Mouse (Mus musculus) liver, embryonic 16.5 days (tissue): ENCODE measurements around the gene Tspoap1. TPM values are rescaled to one million over a fixed set of nuclear protein-coding genes. Genes with fewer than 3 reads are reported as not detected.
A peak's percentile ranks its signal among the peaks of the same experiment; 100 is the strongest.

Experiments used
- ATAC-seq: fragments of 200-750 bp; cut with Nextera tagmentation; 2 replicates; pipeline ENCODE4 v1.8.0; 2017; ENCODE audit warnings: low read depth, mild to moderate bottlenecking, moderate number of reproducible peaks, moderate library complexity
- H3K27ac ChIP-seq: fragments of 300-500 bp; sonication (generic); 2 replicates; pipeline ENCODE4 v1.5.1; 2014; ENCODE audit warnings: mild to moderate bottlenecking, low read length
- H3K27me3 ChIP-seq: fragments of 300-500 bp; sonication (generic); 2 replicates; pipeline ENCODE4 v1.6.1; 2014; ENCODE audit warnings: low read depth, low read length, mixed read lengths; ENCODE audit not compliant: control insufficient read depth, insufficient read depth
- H3K36me3 ChIP-seq: fragments of 300-500 bp; sonication (generic); 2 replicates; pipeline ENCODE4 v1.6.1; 2014; ENCODE audit warnings: mild to moderate bottlenecking; ENCODE audit not compliant: control insufficient read depth, insufficient read depth
- H3K4me1 ChIP-seq: fragments of 300-500 bp; sonication (generic); 2 replicates; pipeline ENCODE4 v1.6.1; 2014; ENCODE audit warnings: low read depth, low read length, mixed read lengths; ENCODE audit not compliant: control insufficient read depth
- H3K4me2 ChIP-seq: fragments of 300-500 bp; sonication (generic); 2 replicates; pipeline ENCODE4 v1.6.1; 2014; ENCODE audit warnings: low read depth, low read length, mixed read lengths
- H3K4me3 ChIP-seq: fragments of 300-500 bp; sonication (generic); 2 replicates; pipeline ENCODE4 v1.5.1; 2014; ENCODE audit warnings: low read depth, mild to moderate bottlenecking, low read length
- H3K9ac ChIP-seq: fragments of 300-500 bp; sonication (generic); 2 replicates; pipeline ENCODE4 v1.6.1; 2014; ENCODE audit warnings: low read depth, low read length
- H3K9me3 ChIP-seq: fragments of 300-500 bp; sonication (generic); replicated peaks from 2 replicates; pipeline ENCODE4 v1.6.1; 2016; ENCODE audit warnings: low read length; ENCODE audit not compliant: control insufficient read depth
- WGBS: fragments of 180-500 bp; shearing (Covaris S2); extraction: QIAGEN DNeasy Blood & Tissue Kit; methylation state at CpG from one replicate; pipeline ENCODE4 v1.1.7; 2014; ENCODE audit not compliant: insufficient replicate concordance; 5-methylcytosine and 5-hydroxymethylcytosine counted together
- polyA plus RNA-seq: library from polyadenylated mRNA; unstranded; fragments of >200 nt; fragmentation: Nextera tagmentation; extraction: Ambion mirVana; gene quantifications from 2 replicates; pipeline ENCODE4 v1.2.1, GENCODE M21; 2015

Tspoap1 gene
- polyA plus RNA-seq, 1 experiment from 2014 or later: 2.7 TPM

DNA sequence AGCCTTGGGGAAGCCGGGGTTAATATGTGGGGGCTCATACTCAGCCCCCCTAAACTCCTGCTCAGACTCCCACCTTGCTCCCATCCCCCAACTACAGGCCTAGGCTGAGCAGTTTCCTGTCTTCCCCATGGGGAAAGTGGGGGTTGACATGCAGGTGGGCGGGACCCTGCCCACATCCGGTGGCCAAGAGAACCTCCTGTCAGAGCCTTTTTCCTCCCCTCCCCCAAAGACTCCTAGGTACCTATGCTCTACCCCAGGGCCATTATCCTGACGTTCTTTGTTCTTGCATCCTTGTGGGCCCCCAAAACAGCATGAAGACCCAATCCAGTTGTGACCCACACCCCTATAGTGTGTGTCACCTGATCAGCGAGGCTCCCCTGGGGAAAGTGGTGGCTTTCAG is 5.7 kb upstream of the Tspoap1 start:
- H3K27ac ChIP-seq: peak overlapping the region; percentile 99
- H3K27me3 ChIP-seq: no peaks in the 10 kb centered on the region
- H3K4me2 ChIP-seq: peak overlapping the region; percentile 80
- no peak for ATAC-seq
- H3K4me3 ChIP-seq: peak overlapping the region; percentile 75
- H3K4me1 ChIP-seq: peaks cover 63% of the 10 kb centered on the region
- WGBS: 11% methylated on average over 5 of the region's 5 CpGs
- H3K9me3 ChIP-seq: no peaks in the 10 kb centered on the region
- peaks cover 13% of the 10 kb centered on the region for H3K36me3 ChIP-seq
- peak overlapping the region; percentile 89 for H3K9ac ChIP-seq

GRCm38 (mm10) chr11:87755360-87756017 is 4.9 kb upstream of the Tspoap1 start:
- peaks cover 3% of the 10 kb centered on the region for H3K27me3 ChIP-seq
- WGBS: 8% methylated on average over 17 of the region's 17 CpGs
- H3K9ac ChIP-seq: peak overlapping the region; percentile 89
- peak overlapping the region; percentile 80 for H3K4me2 ChIP-seq
- no peaks in the 10 kb centered on the region for H3K9me3 ChIP-seq
- H3K36me3 ChIP-seq: peaks cover 13% of the 10 kb centered on the region
- peaks cover 57% of the 10 kb centered on the region for H3K4me1 ChIP-seq
- peak; percentile 80 for ATAC-seq
- peak overlapping the region; percentile 99 for H3K27ac ChIP-seq
- peak overlapping the region; percentile 75 for H3K4me3 ChIP-seq

DNA sequence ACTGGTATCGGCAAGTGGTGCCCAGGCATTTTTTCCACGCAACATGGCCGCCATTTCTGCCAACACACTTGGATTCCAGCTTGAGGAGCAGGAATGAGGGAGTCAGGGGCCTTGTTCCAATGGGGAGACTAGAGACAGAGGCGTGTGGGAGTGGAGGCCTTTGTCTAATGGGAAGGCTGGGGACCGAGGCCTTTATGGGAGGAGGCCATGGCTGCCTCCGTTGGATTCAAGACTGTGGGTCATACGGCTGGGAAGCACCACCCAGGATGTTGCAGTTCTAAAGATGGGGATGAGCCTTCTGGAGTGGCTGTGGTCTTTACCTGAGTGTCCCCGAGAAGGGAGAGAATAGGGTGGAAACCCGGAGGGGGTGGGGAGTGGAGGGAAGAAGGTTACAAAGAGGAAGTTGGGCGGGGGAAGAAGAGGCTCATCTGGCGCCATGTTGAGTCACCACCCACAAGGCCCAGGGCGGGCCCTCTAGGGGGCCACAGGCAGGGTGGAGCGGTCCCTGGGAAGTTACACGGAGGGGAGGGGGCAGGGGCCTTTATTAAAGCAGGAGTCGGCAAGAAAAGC is 4.0 kb upstream of the Tspoap1 start:
- H3K4me1 ChIP-seq: peaks cover 48% of the 10 kb centered on the region
- H3K4me3 ChIP-seq: peak overlapping the region; percentile 75
- peak overlapping the region; percentile 89 for H3K9ac ChIP-seq
- ATAC-seq: peak; percentile 43
- 22% methylated on average over 15 of the region's 15 CpGs for WGBS
- peaks cover 11% of the 10 kb centered on the region for H3K27me3 ChIP-seq
- H3K27ac ChIP-seq: peak overlapping the region; percentile 99
- H3K36me3 ChIP-seq: peaks cover 13% of the 10 kb centered on the region
- H3K9me3 ChIP-seq: no peaks in the 10 kb centered on the region
- peak overlapping the region; percentile 80 for H3K4me2 ChIP-seq

DNA sequence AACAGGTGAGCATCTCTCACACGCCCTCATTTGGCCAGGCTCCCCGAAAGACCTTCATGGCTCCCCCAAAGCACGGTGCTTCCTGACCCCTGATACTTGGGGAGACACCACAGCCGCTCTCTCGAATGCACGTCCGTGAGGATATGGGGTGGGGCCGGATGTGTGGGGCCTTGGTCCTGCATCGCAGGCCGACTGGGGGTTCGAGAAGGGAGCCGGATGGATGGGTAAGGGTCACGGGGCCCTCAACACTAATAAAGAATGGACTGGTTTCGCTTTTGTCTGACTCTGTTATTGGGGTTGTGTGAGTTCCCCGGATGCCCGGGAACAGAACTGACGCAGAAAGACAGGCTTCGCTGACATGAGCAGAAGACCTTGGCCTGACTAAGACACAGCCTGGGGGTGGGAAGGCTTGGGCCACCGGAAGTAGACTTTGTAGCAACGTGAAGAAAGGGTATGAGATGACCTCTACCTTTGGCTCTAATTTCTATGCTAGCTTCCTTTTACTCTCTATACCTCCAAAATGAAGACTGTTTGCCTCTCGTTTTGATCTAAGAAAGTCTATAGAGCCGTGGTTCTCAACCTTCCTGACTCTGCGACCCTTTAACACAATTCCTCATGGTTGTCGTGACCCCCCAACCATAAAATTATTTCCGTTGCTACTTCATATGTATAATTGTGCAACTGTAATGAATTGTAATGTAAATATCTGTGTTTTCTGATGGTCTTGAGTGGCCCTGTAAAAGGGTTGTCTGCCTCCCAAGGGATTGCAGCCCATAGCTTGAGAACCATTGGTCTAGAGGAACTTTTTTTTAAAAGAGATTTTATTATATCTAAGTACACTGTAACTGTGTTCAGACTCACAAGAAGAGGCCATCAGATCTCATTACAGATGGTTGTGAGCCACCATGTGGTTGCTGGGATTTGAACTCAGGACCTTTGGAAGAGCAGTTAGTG is 3.1 kb upstream of the Tspoap1 start:
- H3K9ac ChIP-seq: peak overlapping the region; percentile 89
- H3K9me3 ChIP-seq: no peaks in the 10 kb centered on the region
- H3K27me3 ChIP-seq: peaks cover 20% of the 10 kb centered on the region
- WGBS: 12% methylated on average over 25 of the region's 25 CpGs
- peak overlapping the region; percentile 75 for H3K4me3 ChIP-seq
- peaks cover 39% of the 10 kb centered on the region for H3K4me1 ChIP-seq
- no peak for ATAC-seq
- peak overlapping the region; percentile 99 for H3K27ac ChIP-seq
- H3K36me3 ChIP-seq: peaks cover 13% of the 10 kb centered on the region
- peak overlapping the region; percentile 80 for H3K4me2 ChIP-seq

- peaks cover 13% of the 10 kb centered on the region for H3K36me3 ChIP-seq
- peaks cover 30% of the 10 kb centered on the region for H3K4me1 ChIP-seq
- H3K9me3 ChIP-seq: no peaks in the 10 kb centered on the region
- WGBS: 26% methylated on average over 7 of the region's 7 CpGs
- H3K4me2 ChIP-seq: peak overlapping the region; percentile 80
- H3K27me3 ChIP-seq: peaks cover 31% of the 10 kb centered on the region
- peak overlapping the region; percentile 33 for H3K4me3 ChIP-seq
- ATAC-seq: no peak
- 0 out of 2 replicates have a peak overlapping the region, but pooled peaks have one; percentile 28 for H3K9ac ChIP-seq
- peak overlapping the region; percentile 79 for H3K27ac ChIP-seq
Measured at GRCm38 (mm10) chr11:87758161-87758911, 2.0 kb upstream of the Tspoap1 start.

GRCm38 (mm10) chr11:87758957-87759608 is 1.3 kb upstream of the Tspoap1 start:
- Histone ChIP-seq H3K4me1 (peaks cover 29% of the 10 kb centered on the region), H3K36me3 (peaks cover 13% of the 10 kb centered on the region), H3K27me3 (peaks cover 38% of the 10 kb centered on the region), H3K9ac (no peak overlapping the region), H3K4me2 (0 out of 2 replicates have a peak overlapping the region, but pooled peaks have one; percentile 80), H3K9me3 (no peaks in the 10 kb centered on the region), H3K27ac (peak overlapping the region; percentile 79), H3K4me3 (no peak overlapping the region)
- WGBS: 17% methylated on average over 4 of the region's 4 CpGs
- ATAC-seq: peak; percentile 2

GRCm38 (mm10) chr11:87759609-87760005 is 734 bp upstream of the Tspoap1 start:
- H3K27me3 ChIP-seq: peaks cover 44% of the 10 kb centered on the region
- no peak overlapping the region for H3K9ac ChIP-seq
- peak overlapping the region; percentile 57 for H3K27ac ChIP-seq
- under 1% methylated on average over 3 of the region's 3 CpGs for WGBS
- peaks cover 27% of the 10 kb centered on the region for H3K4me1 ChIP-seq
- H3K36me3 ChIP-seq: peaks cover 13% of the 10 kb centered on the region
- ATAC-seq: 0 out of 2 replicates have a peak, but pooled peaks have one; percentile 2
- H3K4me3 ChIP-seq: no peak overlapping the region
- no peaks in the 10 kb centered on the region for H3K9me3 ChIP-seq
- H3K4me2 ChIP-seq: no peak overlapping the region

- peaks cover 13% of the 10 kb centered on the region for H3K36me3 ChIP-seq
- H3K4me3 ChIP-seq: no peak overlapping the region
- H3K27ac ChIP-seq: no peak overlapping the region
- no peak overlapping the region for H3K9ac ChIP-seq
- peaks cover 57% of the 10 kb centered on the region for H3K27me3 ChIP-seq
- H3K4me2 ChIP-seq: no peak overlapping the region
- H3K4me1 ChIP-seq: peaks cover 22% of the 10 kb centered on the region
- WGBS: 59% methylated on average over 11 of the region's 11 CpGs
- ATAC-seq: no peak
- H3K9me3 ChIP-seq: no peaks in the 10 kb centered on the region
Measured at GRCm38 (mm10) chr11:87761181-87761721, 910 bp downstream of the Tspoap1 start.
